Mouse (Mus musculus) intestine, postnatal 0 days (tissue): Measurements from ENCODE around the gene Mapk8ip1. TPM values are rescaled to one million over a fixed set of nuclear protein-coding genes. Genes with fewer than 3 reads are reported as not detected.

ENCODE experiments used
- ATAC-seq: fragments of 200-750 bp; cut with Nextera tagmentation; 2 replicates; pipeline ENCODE4 v1.8.0; 2017; ENCODE audit warnings: mild to moderate bottlenecking, moderate TSS enrichment, moderate library complexity
- H3K27ac ChIP-seq: fragments of 300-500 bp; sonication (generic); 2 replicates; pipeline ENCODE4 v1.5.1; 2014; ENCODE audit warnings: mild to moderate bottlenecking, low read depth, low read length, moderate library complexity
- H3K27me3 ChIP-seq: fragments of 300-500 bp; sonication (generic); replicated peaks from 2 replicates; pipeline ENCODE4 v1.6.1; 2014; ENCODE audit warnings: low read length, mixed read lengths; ENCODE audit not compliant: control insufficient read depth, insufficient read depth
- H3K36me3 ChIP-seq: fragments of 300-500 bp; sonication (generic); 2 replicates; pipeline ENCODE4 v1.6.1; 2014; ENCODE audit warnings: mild to moderate bottlenecking, moderate library complexity; ENCODE audit not compliant: control insufficient read depth, insufficient read depth
- H3K4me1 ChIP-seq: fragments of 300-500 bp; sonication (generic); replicated peaks from 2 replicates; pipeline ENCODE4 v1.6.1; 2014; ENCODE audit warnings: antibody characterized with exemption, low read length, mixed read lengths; ENCODE audit not compliant: control insufficient read depth, insufficient read depth
- H3K4me2 ChIP-seq: fragments of 300-500 bp; sonication (generic); replicated peaks from 2 replicates; pipeline ENCODE4 v1.6.1; 2014; ENCODE audit warnings: low read depth, mild to moderate bottlenecking, moderate library complexity
- H3K4me3 ChIP-seq: fragments of 300-500 bp; sonication (generic); 2 replicates; pipeline ENCODE4 v1.5.1; 2014; ENCODE audit warnings: low read depth, low read length
- H3K9ac ChIP-seq: fragments of 300-500 bp; sonication (generic); 2 replicates; pipeline ENCODE4 v1.6.1; 2014; ENCODE audit warnings: mild to moderate bottlenecking, low read depth, low read length
- H3K9me3 ChIP-seq: fragments of 300-500 bp; sonication (generic); 2 replicates; pipeline ENCODE4 v1.6.1; 2016; ENCODE audit warnings: mixed run types; ENCODE audit not compliant: control insufficient read depth
- CTCF ChIP-seq: sonication (generic); IDR thresholded peaks from 2 replicates; pipeline ENCODE4 v1.5.1; 2016; ENCODE audit warnings: low read depth, mild to moderate bottlenecking, control low read depth, antibody characterized with exemption, moderate library complexity
- WGBS: fragments of 180-500 bp; shearing (Covaris S2); extraction: QIAGEN DNeasy Blood & Tissue Kit; methylation state at CpG from one replicate; pipeline ENCODE4 v1.1.7; 2014; 5-methylcytosine and 5-hydroxymethylcytosine counted together
- polyA plus RNA-seq: library from polyadenylated mRNA; unstranded; fragments of >200 nt; fragmentation: Nextera tagmentation; extraction: Ambion mirVana; gene quantifications from 2 replicates; pipeline ENCODE4 v1.2.1, GENCODE M21; 2015

Gene Mapk8ip1
- polyA plus RNA-seq, 1 experiment from 2014 or later = 7.2 TPM

GRCm38 (mm10) chr2:92430089-92430488 lies 29.0 kb upstream of the Mapk8ip1 start:
- ATAC-seq = no peak
- no peak overlapping the region for H3K27ac ChIP-seq
- H3K4me3 ChIP-seq = no peak overlapping the region
- no peak overlapping the region for H3K4me2 ChIP-seq
- no peak overlapping the region for H3K9ac ChIP-seq
- H3K36me3 ChIP-seq = peaks cover 6% of the 10 kb centered on the region; the same call in 1 of the 2 replicates
- H3K9me3 ChIP-seq = no peaks in the 10 kb centered on the region
- H3K4me1 ChIP-seq = peaks cover 13% of the 10 kb centered on the region
- TF ChIP-seq CTCF = no peak
- no peaks in the 10 kb centered on the region for H3K27me3 ChIP-seq
- WGBS = 63% methylated on average over 2 of the region's 2 CpGs

GRCm38 (mm10) chr2:92427882-92428281 lies 26.8 kb upstream of the Mapk8ip1 start:
- H3K4me3 ChIP-seq = no peak overlapping the region
- no peak overlapping the region for H3K4me2 ChIP-seq
- TF ChIP-seq CTCF = no peak; the same call in 1 of the 2 replicates
- H3K36me3 ChIP-seq = peaks cover 21% of the 10 kb centered on the region; the same call in 1 of the 2 replicates
- WGBS = 22% methylated on average over 6 of the region's 6 CpGs
- no peak overlapping the region for H3K9ac ChIP-seq
- H3K4me1 ChIP-seq = peaks cover 16% of the 10 kb centered on the region
- peak overlapping the region; percentile 23; the same call in 1 of the 2 replicates for H3K27ac ChIP-seq
- ATAC-seq = peak; percentile 77
- no peaks in the 10 kb centered on the region for H3K9me3 ChIP-seq
- no peaks in the 10 kb centered on the region for H3K27me3 ChIP-seq

DNA sequence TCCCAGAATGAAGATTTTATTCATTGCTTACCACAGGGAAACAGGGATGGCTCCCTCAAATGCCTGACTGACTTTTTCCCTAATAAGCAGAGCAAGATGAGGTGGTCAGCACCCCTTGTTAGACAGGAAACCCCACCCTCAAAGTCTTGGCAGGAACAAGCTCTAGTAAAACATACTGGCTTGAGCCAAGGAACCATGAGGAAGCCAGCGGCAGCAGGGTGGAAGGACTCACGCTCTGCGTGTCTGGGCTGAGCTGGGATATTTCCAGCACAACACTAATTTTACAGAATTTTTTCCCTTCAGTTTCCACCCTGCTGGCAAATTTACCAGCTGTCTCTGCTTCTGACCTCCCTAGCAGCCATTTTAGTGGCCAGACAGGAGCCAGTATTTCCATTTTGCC lies 25.4 kb upstream of the Mapk8ip1 start:
- H3K27ac ChIP-seq = no peak overlapping the region; the same call in 1 of the 2 replicates
- no peak for TF ChIP-seq CTCF
- no peaks in the 10 kb centered on the region for H3K27me3 ChIP-seq
- H3K9me3 ChIP-seq = no peaks in the 10 kb centered on the region
- peaks cover 15% of the 10 kb centered on the region for H3K4me1 ChIP-seq
- peaks cover 35% of the 10 kb centered on the region for H3K36me3 ChIP-seq
- no peak overlapping the region for H3K4me3 ChIP-seq
- ATAC-seq = no peak
- no peak overlapping the region for H3K4me2 ChIP-seq
- WGBS = 62% methylated on average over 3 of the region's 3 CpGs
- H3K9ac ChIP-seq = no peak overlapping the region

- H3K4me1 ChIP-seq = peaks cover 11% of the 10 kb centered on the region
Observed at GRCm38 (mm10) chr2:92425366-92425765, 24.3 kb upstream of the Mapk8ip1 start.

DNA sequence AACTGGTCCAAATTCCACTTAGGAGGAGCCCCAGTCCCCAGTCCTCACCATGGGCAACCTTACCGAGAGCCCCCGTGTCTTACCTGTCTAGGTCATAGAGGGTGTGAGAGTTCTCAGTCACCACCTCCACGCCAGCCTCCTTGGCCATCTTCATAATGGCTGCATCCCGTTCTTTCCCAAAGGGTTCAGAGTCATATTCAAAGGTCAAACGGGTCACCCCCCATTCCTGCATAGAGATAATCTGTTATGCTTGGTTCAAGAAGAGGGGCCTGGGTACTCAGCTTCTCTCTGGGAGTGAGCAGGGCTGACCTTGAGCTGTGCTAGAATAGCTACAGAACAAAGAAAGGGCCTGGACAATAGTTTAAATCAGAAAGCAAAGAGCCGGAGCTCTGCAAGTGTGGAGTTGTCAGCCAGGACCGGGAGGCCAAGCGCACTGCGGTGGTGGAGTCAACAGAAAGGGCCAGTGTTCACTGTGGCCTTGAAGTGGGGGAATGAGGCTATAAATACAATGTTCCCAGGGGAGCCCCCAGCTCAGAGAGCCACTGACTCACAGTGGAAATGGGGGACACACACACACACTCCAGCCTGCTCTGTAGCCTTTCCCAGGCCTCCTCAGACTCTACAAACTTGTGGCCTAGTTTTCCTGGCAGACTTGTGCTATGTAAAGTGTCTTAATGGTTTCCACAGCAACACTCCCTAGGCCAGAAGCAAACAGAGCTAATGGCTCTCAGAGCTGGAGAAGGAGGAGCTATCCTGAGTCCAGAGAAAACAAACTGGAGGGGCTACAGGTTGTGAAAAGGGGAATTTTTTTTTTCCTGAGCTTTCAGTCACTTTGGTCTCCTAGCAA lies 23.6 kb upstream of the Mapk8ip1 start:
- Histone ChIP-seq H3K4me2 (0 out of 2 replicates have a peak overlapping the region, but pooled peaks have one; percentile 13), H3K27ac (peak overlapping the region; percentile 64), H3K9me3 (no peaks in the 10 kb centered on the region), H3K27me3 (no peaks in the 10 kb centered on the region), H3K36me3 (peaks cover 53% of the 10 kb centered on the region), H3K9ac (no peak overlapping the region), H3K4me3 (no peak overlapping the region), H3K4me1 (peaks cover 11% of the 10 kb centered on the region)
- TF ChIP-seq CTCF = no peak
- WGBS = 54% methylated on average over 9 of the region's 9 CpGs
- ATAC-seq = peak; percentile 11; the same call in 1 of the 2 replicates

More at GRCm38 (mm10) chr2:92425366-92425765, 24.3 kb upstream of the Mapk8ip1 start:
- Histone ChIP-seq H3K4me2 (no peak overlapping the region), H3K27me3 (no peaks in the 10 kb centered on the region), H3K9me3 (no peaks in the 10 kb centered on the region), H3K9ac (no peak overlapping the region), H3K36me3 (peaks cover 46% of the 10 kb centered on the region), H3K4me3 (no peak overlapping the region), H3K27ac (peak overlapping the region; percentile 64; the same call in 1 of the 2 replicates)
- peak; percentile 7; the same call in 1 of the 2 replicates for ATAC-seq
- WGBS = 67% methylated on average over 4 of the region's 4 CpGs
- TF ChIP-seq CTCF = no peak

GRCm38 (mm10) chr2:92423702-92424461 lies 22.8 kb upstream of the Mapk8ip1 start:
- peaks cover 60% of the 10 kb centered on the region for H3K36me3 ChIP-seq
- 66% methylated on average over 9 of the region's 9 CpGs for WGBS

More at GRCm38 (mm10) chr2:92423702-92424461, 22.8 kb upstream of the Mapk8ip1 start:
- H3K9ac ChIP-seq = no peak overlapping the region
- peaks cover 11% of the 10 kb centered on the region for H3K4me1 ChIP-seq
- peak; percentile 26; the same call in 1 of the 2 replicates for ATAC-seq
- no peak overlapping the region for H3K4me3 ChIP-seq
- no peaks in the 10 kb centered on the region for H3K27me3 ChIP-seq
- peak overlapping the region; percentile 64 for H3K27ac ChIP-seq
- H3K4me2 ChIP-seq = no peak overlapping the region
- H3K9me3 ChIP-seq = no peaks in the 10 kb centered on the region
- TF ChIP-seq CTCF = no peak
